Mouse (Mus musculus) embryo, embryonic 11.5 days (tissue): Measurements from ENCODE around the gene Hspa4.

Experiments used
- DNase-seq: peaks from one replicate; pipeline ENCODE4 v3.0.0-alpha.2; 2012; ENCODE audit warnings: low read depth, low spot score

The Hspa4 gene

GRCm38 (mm10) chr11:53252186-53253119 is 47.8 kb downstream of the Hspa4 start:
- peak; percentile 9 for DNase-seq

- peak; percentile 22 for DNase-seq
Measured at GRCm38 (mm10) chr11:53250796-53251195, 49.5 kb downstream of the Hspa4 start.

GRCm38 (mm10) chr11:53249686-53250085 is 50.6 kb downstream of the Hspa4 start:
- no peak for DNase-seq

GRCm38 (mm10) chr11:53245561-53245960 is 54.7 kb downstream of the Hspa4 start:
- DNase-seq, result no peak

GRCm38 (mm10) chr11:53243199-53243598 is 57.1 kb downstream of the Hspa4 start:
- DNase-seq, result no peak

- no peak for DNase-seq
Measured at GRCm38 (mm10) chr11:53233590-53233989, 66.7 kb downstream of the Hspa4 start.

- no peak for DNase-seq
Measured at GRCm38 (mm10) chr11:53231836-53232235, 68.4 kb downstream of the Hspa4 start.

- DNase-seq, result no peak
Measured at GRCm38 (mm10) chr11:53229011-53229410, 71.2 kb downstream of the Hspa4 start.

GRCm38 (mm10) chr11:53210876-53211275 is 89.4 kb downstream of the Hspa4 start:
- DNase-seq, result no peak
